Mouse (Mus musculus): ENCODE results near the gene Zcchc8. TPM values are rescaled to one million over a fixed set of nuclear protein-coding genes. Genes with fewer than 3 reads are reported as not detected.

Zcchc8 gene
- total and polyA plus RNA-seq, 2 experiments from 2014 or later, result 25.8 to 54.1 TPM

DNA sequence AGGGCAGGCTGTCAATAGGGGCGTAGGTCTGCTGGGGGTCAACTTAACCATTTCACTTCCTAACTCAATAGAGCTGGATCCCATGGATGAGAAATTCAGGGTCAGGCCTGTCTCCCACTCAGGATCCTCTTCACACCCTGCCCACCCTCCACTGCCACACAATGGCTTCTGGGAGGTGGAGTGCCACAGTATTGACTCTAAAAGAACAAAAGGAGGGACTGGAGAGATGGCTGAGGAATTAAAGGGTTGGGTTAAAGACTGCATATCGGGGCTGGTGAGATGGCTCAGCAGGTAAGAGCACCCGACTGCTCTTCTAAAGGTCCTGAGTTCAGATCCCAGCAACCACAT is 49.5 kb downstream of the Zcchc8 start:
- Histone ChIP-seq H3K27ac (ENCODE audit: low read depth, low read length) (no peak overlapping the region), H3K9me3 (ENCODE audit: low read length) (no peaks in the 10 kb centered on the region), H3K4me1 (ENCODE audit: insufficient read depth) (no peaks in the 10 kb centered on the region), H3K4me2 (ENCODE audit: low read depth) (no peak overlapping the region), H3K27me3 (ENCODE audit: insufficient read depth, low read length) (no peaks in the 10 kb centered on the region), H3K36me3 (ENCODE audit: insufficient read depth) (no peaks in the 10 kb centered on the region), H3K4me3 (ENCODE audit: low read depth, low read length) (no peak overlapping the region), H3K9ac (no peak overlapping the region)
- WGBS, result 76% methylated on average over 3 of the region's 3 CpGs
- DNase-seq (no peak), ATAC-seq (no peak)
- no peak for TF ChIP-seq CTCF (IDR thresholded peaks at IDR 0.05; ENCODE audit: low read depth)

DNA sequence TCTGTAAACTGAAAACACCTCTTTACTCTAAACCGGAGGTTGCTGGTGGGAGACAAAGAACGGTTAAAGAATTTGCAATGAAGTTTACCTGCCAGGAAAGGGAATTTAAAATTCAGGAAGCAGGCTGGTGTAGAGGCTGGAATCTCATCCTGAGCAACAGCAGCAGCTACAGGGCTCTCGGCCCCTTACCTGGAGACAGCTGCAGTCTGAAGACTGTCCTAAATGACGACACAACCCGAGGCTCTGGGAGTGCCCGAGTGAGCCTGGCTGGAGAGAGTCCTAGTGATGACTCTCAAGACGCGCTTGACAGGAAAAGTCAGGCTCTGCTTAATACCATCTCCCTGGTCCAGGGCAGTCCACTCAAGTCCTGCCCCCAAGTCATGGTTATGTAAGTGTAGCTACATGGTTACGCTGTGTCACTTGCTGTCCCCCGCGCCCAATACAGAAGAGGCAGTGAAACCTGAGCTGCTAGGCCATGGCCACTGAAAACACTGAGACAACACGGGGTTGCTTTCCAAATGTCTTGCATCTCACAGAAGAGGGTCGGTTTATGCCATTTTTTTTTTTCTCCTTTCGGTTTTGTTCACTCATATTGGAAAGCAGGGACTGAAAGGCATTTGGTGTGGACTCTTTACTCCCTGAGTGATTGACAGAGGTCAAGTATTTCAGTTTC is 50.0 kb downstream of the Zcchc8 start:
- no peak overlapping the region for H3K4me2 ChIP-seq (ENCODE audit: low read depth)
- H3K27me3 ChIP-seq (ENCODE audit: insufficient read depth, low read length), result no peaks in the 10 kb centered on the region
- H3K4me1 ChIP-seq (ENCODE audit: insufficient read depth), result no peaks in the 10 kb centered on the region
- H3K9ac ChIP-seq, result no peak overlapping the region
- TF ChIP-seq CTCF (IDR thresholded peaks at IDR 0.05; ENCODE audit: low read depth), result no peak
- H3K27ac ChIP-seq (ENCODE audit: low read depth, low read length), result no peak overlapping the region
- ATAC-seq, result no peak
- no peaks in the 10 kb centered on the region for H3K36me3 ChIP-seq (ENCODE audit: insufficient read depth)
- H3K9me3 ChIP-seq (ENCODE audit: low read length), result no peaks in the 10 kb centered on the region
- no peak for DNase-seq
- WGBS, result 53% methylated on average over 14 of the region's 14 CpGs
- H3K4me3 ChIP-seq (ENCODE audit: low read depth, low read length), result no peak overlapping the region

DNA sequence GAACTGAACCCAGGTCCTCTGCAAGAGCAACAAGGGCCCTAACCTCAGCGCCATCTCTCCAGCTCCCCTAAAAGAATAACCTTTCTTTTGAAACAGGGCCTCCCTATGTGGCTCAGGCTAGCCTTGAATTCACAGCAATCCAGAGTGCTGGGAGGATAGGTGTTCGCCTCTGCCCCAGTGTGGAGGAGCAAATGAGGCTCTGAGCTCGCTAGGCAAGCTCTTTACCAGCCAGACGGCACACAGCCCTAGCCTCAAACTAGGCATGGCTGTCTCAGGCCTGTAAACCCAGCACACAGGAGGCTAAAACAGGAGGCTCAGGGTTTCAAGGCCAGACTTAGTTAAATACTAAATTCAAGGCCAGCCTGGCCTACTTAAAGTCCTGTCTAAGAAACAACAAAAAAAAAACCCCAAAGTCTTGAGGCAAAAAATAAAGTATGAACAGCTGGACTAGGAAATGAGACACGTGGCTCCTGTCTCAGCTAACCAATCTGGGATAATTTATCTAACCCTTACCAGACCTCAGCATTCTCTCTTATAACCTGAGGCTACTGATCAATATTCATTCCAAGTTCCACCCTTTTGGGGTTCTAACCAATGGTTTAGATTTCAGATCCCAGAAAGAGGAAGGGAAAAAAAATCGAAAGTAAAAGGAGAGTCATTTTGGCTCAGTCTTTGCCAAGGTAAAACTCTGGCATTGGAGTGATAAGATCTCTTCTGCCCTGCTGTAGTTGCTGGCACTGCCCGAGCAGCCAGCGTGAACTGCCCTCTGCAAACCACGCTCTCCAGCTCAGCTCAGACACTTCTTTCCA is 50.7 kb downstream of the Zcchc8 start:
- no peak overlapping the region for H3K27ac ChIP-seq (ENCODE audit: low read depth, low read length)
- TF ChIP-seq CTCF (IDR thresholded peaks at IDR 0.05; ENCODE audit: low read depth), result no peak
- H3K4me1 ChIP-seq (ENCODE audit: insufficient read depth), result no peaks in the 10 kb centered on the region

DNA sequence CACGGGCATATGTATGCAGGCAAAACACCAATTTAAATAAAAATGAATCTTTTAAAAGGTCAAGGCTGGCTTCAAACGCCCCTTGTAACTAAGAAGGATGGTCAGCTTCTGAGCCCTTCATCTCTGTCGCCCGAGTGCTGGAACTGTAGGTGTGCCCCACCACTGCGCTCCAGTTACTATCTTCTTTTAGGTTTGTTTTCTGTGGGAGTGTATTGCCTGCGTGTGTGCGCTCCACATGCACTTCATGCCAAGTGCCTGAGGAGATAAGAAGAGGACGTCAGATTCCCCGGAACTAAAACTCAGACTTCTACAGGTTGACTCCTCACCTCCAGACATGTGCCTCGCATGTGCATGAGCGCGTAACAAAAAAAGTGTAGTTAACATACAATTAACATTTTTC is 53.0 kb downstream of the Zcchc8 start:
- Histone ChIP-seq H3K9ac (no peak overlapping the region), H3K27me3 (ENCODE audit: insufficient read depth, low read length) (no peaks in the 10 kb centered on the region), H3K4me2 (ENCODE audit: low read depth) (no peak overlapping the region), H3K9me3 (ENCODE audit: low read length) (no peaks in the 10 kb centered on the region), H3K36me3 (ENCODE audit: insufficient read depth) (no peaks in the 10 kb centered on the region), H3K4me3 (ENCODE audit: low read depth, low read length) (no peak overlapping the region), H3K27ac (ENCODE audit: low read depth, low read length) (no peak overlapping the region), H3K4me1 (ENCODE audit: insufficient read depth) (no peaks in the 10 kb centered on the region)
- no peak for TF ChIP-seq CTCF (IDR thresholded peaks at IDR 0.05; ENCODE audit: low read depth)
- no peak for DNase-seq
- 88% methylated on average over 12 of the region's 12 CpGs for WGBS
- ATAC-seq, result no peak

More for the DNA sequence above, 50.7 kb downstream of the Zcchc8 start:
- no peaks in the 10 kb centered on the region for H3K27me3 ChIP-seq (ENCODE audit: insufficient read depth, low read length)
- no peak overlapping the region for H3K4me3 ChIP-seq (ENCODE audit: low read depth, low read length)
- WGBS, result 75% methylated on average over 9 of the region's 9 CpGs
- no peak overlapping the region for H3K4me2 ChIP-seq (ENCODE audit: low read depth)
- H3K9ac ChIP-seq, result no peak overlapping the region
- no peaks in the 10 kb centered on the region for H3K9me3 ChIP-seq (ENCODE audit: low read length)
- no peaks in the 10 kb centered on the region for H3K36me3 ChIP-seq (ENCODE audit: insufficient read depth)
- DNase-seq (no peak), ATAC-seq (no peak)

DNA sequence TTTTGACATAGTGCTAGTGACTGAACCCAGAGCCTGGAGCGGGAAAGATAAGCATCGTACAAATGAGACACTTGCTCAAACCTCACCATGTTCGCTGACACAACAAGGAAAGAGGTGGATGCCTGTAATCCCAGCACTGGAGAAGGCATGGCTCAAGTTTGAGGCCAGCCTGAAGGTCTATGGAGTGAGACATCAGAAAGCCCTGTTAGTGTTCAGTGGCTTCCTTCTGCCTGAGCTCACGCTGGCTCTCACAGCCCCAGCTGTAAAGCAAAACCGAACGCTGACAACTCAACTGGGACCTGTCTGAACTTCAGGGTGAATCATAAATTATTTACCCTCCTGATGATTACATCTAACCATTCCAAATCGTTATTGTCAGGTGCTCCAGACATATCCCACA is 54.9 kb downstream of the Zcchc8 start:
- TF ChIP-seq CTCF (IDR thresholded peaks at IDR 0.05; ENCODE audit: low read depth), result no peak
- Histone ChIP-seq H3K36me3 (ENCODE audit: insufficient read depth) (no peaks in the 10 kb centered on the region), H3K4me2 (ENCODE audit: low read depth) (no peak overlapping the region), H3K4me1 (ENCODE audit: insufficient read depth) (no peaks in the 10 kb centered on the region), H3K9ac (no peak overlapping the region), H3K9me3 (ENCODE audit: low read length) (no peaks in the 10 kb centered on the region), H3K27ac (ENCODE audit: low read depth, low read length) (no peak overlapping the region), H3K27me3 (ENCODE audit: insufficient read depth, low read length) (no peaks in the 10 kb centered on the region), H3K4me3 (ENCODE audit: low read depth, low read length) (no peak overlapping the region)
- WGBS, result 89% methylated on average over 7 of the region's 7 CpGs
- ATAC-seq (no peak), DNase-seq (no peak)

DNA sequence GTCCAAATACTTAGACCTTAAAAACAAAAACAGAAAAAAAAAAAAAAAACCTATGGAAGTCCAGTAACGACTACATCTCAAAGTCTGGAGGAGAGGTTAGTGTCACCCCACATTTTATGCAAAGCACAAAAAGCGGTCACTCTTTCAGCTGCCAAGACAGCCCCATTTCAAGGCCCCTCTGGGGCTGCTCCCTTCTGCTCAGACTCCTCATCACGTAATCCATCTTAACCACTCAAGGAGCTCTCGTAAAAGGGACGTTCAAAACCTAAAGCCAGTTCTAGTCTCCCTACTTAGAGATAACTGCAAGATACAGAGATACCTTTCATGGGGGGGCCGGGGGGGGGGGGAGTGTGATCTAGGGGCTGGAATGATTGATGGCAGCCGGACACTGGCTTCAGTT is 56.6 kb downstream of the Zcchc8 start:
- no peak overlapping the region for H3K4me3 ChIP-seq (ENCODE audit: low read depth, low read length)
- H3K4me1 ChIP-seq (ENCODE audit: insufficient read depth), result no peaks in the 10 kb centered on the region
- no peak overlapping the region for H3K9ac ChIP-seq
- no peaks in the 10 kb centered on the region for H3K36me3 ChIP-seq (ENCODE audit: insufficient read depth)
- H3K27me3 ChIP-seq (ENCODE audit: insufficient read depth, low read length), result no peaks in the 10 kb centered on the region
- no peak overlapping the region for H3K27ac ChIP-seq (ENCODE audit: low read depth, low read length)
- 84% methylated on average over 7 of the region's 7 CpGs for WGBS
- ATAC-seq (no peak), DNase-seq (no peak)
- TF ChIP-seq CTCF (IDR thresholded peaks at IDR 0.05; ENCODE audit: low read depth), result no peak
- no peaks in the 10 kb centered on the region for H3K9me3 ChIP-seq (ENCODE audit: low read length)
- H3K4me2 ChIP-seq (ENCODE audit: low read depth), result no peak overlapping the region

DNA sequence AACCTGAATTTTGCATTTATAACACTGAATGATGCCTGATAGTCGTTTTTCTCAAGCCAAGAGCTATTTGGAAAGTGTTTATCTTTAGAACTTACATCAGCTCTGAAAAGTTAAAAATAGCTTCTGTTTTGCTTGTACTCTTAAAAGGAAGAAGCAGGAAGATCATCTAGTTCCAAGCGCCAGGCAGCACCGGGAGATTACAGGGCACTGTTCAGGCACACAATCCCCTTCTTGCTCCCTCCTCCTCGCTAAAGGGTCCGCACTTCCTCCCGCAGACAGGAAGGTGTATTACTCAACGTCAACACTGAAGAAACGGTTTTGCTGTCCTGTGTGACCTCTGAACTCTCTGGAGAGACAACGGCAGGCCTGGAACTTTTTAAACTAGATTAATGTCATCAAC is 58.8 kb downstream of the Zcchc8 start:
- H3K36me3 ChIP-seq (ENCODE audit: insufficient read depth), result no peaks in the 10 kb centered on the region
- H3K27ac ChIP-seq (ENCODE audit: low read depth, low read length), result peak overlapping the region; percentile 50; the same call in 1 of the 2 replicates
- H3K4me3 ChIP-seq (ENCODE audit: low read depth, low read length), result no peak overlapping the region
- WGBS, result 73% methylated on average over 9 of the region's 9 CpGs
- H3K9me3 ChIP-seq (ENCODE audit: low read length), result no peaks in the 10 kb centered on the region
- DNase-seq, result no peak
- H3K4me2 ChIP-seq (ENCODE audit: low read depth), result no peak overlapping the region
- ATAC-seq, result no peak
- no peak overlapping the region for H3K9ac ChIP-seq
- no peaks in the 10 kb centered on the region for H3K4me1 ChIP-seq (ENCODE audit: insufficient read depth)
- TF ChIP-seq CTCF (IDR thresholded peaks at IDR 0.05; ENCODE audit: low read depth), result no peak
- no peaks in the 10 kb centered on the region for H3K27me3 ChIP-seq (ENCODE audit: insufficient read depth, low read length)

All from forebrain, postnatal 0 days (tissue).